Mouse (Mus musculus) layer of hippocampus, postnatal 36 days (tissue): ENCODE measurements around the gene Psma7. TPM values are rescaled to one million over a fixed set of nuclear protein-coding genes. Genes with fewer than 3 reads are reported as not detected.

ENCODE experiments used
- DNase-seq, 2 experiments: peaks; one replicate each; pipeline ENCODE4 v3.0.0; 2022
- total RNA-seq, 2 experiments: library from RNA; stranded (reverse); gene quantifications; 2 replicates each; pipeline ENCODE4 v1.2.3; 2021

Psma7 gene
- total RNA-seq, 2 experiments from 2014 or later: 164 to 173 TPM

DNA sequence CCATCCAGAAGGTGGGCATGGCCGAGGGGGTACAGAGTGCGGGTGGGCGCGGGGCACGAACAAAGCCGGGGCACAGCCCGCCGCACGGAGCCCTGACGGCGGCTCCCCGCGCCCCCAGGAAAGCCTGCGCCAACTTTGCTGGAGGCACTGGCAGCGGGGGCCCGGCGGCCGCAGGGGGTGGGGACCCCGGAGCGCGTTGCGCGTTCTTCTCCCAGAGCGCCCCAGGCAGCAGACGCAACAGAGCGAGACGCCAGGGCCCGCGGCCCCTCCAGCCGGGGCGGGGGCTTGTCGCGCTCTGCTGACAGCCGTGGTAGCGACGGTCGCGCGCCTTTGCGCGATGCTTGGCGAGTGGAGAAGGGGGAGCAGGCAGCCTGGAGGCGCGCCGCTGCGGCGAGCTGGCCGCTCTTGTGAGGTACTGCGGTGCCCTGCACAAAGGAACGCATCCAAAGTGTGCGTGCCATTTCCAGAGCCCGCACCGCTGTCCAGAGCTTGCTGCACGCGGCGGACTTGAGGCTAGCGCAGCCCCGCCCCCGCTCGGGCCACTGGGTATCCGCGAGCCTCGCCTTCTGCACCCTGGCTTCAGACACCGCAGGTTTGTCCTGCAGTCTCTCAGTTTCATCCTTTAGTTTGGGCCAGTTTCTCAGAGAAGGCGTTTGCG is 754 bp upstream of the Psma7 start:
- DNase-seq: peak; percentile 58 to 73

DNA sequence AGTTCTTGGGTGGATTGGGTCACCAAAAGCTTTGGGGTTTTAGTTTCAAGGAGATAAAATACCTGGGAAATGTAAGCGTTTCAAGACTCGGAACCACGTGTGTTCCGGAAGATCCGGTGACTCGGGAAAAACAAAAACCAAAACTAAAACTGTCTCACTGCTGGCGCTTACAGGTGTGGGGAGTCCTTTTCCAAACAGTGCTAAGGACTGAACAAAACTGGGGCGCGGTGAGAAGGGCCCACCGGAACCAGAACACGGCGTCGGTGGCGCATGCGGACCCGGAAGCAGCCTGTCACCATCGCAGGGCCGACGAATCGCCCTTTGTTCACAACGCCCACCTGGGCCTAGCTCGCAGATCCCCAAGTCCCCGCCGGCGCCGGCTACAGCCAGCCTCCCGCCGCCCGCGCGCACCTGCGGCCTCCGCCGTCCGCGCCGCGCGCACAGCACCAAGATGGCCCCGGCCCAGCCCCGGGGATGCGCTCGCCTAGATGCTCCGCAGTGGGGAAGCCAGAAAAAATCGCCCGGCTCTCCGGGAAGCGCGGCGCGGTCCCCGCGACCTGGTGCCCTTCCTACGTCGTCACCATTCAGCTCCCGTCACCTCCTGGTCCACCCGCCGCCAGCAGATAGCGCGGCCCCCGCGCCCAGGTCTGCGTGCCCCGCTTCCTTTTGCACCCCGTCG is 517 bp downstream of the Psma7 start:
- peak in 1 of 2 experiments; percentile 37 for DNase-seq

DNA sequence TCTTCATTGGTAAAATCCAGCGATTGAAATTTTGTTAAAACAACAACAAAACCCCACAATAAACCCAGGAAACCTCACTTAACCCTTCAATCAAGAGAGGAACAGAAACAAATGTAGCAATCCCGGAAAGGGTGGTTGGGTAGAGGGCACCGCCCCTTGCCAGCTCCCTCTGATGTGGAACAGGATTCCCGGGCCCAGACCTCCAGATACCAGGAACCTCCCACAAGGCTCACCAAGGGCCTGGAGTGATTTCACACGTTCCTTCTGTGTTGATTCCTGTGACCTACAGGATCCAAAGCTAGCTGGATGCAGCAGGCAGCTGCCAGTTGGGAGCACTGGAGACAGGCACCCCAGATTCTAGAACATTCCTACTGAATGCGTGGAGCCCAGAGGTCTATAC is 1.8 kb downstream of the Psma7 start:
- no peak for DNase-seq

DNA sequence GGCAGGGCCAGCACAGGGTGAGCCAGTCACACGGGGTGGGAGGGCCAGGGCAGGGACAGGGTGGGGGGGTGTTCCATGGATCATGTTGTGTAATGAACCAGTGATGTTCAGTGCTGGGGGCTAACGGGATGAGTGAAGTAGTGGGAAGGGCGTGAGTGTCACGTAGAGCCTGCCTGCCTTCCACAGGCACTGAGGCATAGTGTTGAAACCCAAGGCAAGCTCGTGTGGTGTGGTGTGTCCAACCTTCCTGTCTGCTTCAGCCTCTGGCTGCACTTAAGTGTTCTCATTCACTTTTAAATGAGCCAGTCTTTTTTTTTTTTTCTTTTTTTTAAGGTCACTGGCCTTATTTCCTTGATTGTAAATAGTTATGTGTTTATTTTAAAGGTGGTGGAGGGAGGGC is 7.5 kb downstream of the Psma7 start:
- no peak for DNase-seq

DNA sequence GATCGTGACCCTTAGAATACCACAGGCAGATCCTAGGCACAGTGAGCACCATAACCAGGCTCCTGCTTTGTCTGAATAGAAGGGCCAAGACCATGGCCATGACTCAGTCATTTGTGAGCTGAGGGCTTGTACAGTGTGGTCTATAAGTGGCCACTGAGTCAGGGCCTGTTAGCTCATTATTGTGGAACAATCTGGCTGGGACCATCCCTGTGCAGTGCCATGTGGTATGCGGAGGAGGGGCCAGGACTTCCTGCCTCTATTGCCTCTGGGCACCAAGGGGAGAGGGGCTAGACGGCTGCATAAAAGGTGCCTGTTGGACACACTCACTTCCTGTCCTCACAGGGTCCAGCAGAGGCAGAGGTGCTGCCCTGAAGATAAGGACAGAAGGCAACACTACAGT is 8.3 kb downstream of the Psma7 start:
- DNase-seq: no peak

DNA sequence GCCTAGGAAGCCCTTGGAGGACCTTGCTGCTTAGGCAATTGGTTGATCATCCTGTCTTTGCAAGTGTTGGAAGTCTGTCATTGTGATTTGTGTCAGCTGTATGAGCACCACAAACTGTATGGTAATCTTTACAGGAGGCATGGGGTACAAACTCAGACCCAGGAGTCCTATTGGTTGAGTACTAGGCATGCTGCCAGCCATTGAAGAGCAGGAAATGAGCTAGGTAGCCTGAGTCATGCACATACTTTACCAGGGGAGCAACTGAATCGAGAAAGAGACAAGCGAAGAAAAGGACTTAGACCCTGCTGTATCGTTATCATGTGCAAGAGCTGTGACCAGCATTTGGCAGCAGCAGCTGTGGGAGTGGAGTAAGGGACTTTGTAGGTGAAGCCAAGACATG is 9.3 kb downstream of the Psma7 start:
- DNase-seq: no peak

DNA sequence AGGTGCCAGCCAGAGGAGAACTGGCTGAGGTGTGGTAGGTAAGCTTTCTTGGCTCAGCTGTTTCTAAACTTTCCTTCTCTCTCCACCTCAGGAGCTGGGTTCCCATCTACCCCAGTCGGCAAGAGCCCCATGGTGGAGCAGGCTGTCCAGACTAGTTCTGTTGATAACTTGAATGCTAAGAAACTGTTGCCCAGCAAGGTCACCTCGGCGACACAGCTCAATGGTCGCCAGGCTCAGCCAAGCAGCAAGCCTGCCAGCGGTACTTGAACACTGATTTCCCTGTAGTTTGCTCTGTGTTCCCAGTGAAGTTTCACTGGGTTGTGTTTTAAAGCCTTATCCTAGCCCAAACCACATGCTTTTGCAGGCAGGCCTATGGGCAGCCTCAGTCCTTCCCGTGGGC is 11.0 kb downstream of the Psma7 start:
- DNase-seq: no peak

DNA sequence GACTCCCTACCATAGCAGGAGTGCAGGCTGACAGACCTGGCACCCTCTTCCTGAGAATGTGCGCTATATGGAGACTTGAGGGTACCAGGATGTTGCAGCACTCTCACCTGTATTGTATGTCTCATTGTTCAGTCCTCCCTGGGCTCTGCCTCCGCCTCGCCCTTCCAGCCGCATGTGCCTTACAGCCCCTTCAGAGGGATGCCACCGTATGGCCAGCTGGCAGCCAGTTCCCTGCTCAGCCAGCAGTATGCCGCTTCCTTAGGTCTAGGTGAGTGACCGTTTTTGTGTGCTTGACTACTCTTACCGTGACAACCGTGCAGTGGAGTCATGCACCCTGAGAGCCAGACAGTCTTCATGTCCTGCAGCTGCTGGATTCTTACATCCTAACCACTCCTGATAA is 14.5 kb downstream of the Psma7 start:
- no peak for DNase-seq

DNA sequence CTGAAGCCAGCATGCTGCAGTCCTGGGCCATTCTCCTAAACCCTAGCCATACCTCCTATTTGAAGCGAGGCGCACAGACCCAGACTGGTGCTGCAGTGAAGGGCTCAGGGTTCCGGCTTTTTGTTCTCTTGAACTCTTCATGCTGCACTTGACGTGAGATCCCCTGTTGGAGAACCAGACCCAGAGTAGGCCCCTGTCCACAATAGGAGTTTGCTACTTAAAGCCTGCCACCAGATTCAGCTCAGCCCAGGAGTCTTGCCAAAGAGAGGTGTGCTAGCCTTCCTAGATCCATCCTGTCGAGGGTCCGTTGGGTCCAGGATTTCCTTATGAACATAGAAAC is 16.4 kb downstream of the Psma7 start:
- no peak for DNase-seq

DNA sequence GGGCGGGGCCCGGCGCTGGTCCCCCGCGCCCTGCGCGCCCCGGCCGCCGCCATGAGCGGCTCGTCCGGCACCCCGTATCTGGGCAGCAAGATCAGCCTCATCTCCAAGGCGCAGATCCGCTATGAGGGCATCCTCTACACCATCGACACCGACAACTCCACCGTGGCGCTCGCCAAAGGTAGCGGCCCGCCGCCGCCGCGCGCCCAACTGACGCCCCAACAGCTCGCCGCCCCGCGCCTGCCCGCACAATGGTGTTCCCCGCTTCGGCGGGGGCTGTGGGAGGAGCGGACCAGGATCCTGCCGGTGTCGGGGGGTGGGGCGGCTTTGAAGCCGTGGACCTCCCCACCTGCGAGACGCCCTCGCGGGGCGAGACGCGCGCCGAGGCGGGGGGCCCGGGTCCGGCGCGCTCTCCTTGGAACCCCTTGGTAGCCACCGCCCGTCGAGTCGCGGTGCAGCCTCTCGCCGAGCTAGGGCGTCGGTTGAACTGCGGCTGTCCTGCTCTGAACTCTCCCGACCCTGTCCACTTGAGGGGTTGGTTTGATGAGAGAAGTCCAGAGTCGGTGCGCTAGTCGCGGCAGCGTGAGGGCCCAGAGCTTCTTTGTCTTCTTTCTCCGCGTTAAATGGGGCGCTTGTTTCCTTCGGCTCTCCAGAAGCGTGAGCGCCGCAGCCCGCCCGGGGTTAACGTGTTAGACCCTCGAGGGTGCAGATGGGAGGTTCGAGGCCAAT is 16.9 kb downstream of the Psma7 start:
- no peak for DNase-seq

DNA sequence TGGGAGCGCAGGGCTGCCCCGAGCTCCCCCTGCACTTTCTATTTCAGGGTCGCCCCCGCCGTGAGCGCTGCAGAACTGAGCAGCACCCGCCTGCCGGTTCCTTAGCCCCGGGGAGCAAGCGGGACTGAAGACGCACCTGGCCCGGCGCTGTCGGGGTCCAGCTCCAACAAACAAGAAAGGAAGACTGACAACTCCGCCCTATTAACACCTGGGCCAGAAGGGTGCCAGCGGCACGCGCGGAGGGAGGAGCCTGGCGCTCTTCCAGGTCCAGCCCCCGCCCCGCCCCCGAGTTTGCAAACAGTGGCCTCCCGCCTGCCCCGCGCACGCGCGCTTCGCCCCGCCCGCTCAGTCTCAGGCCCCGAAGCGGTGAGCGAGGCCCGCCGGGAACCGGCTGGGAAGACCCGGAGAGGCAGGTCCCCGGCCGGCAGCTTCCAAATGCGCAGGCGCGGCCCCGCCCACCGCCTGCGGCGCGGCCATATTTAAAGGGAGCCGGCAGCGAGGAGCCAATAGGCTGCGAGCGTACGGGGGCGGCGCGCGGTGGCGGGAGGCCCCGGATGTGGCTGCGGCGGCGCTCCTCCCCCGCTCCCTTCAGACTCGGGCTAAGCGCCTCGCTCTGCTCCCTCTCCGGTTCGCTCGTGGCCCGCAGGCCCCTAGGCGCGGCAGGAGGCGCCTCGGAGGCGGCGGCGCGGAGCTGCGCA is 17.7 kb downstream of the Psma7 start, which contains the start of gene Lsm14b:
Gene Lsm14b, plus strand, starts transcription at position 587 of the 698 bp plus-strand sequence.
- DNase-seq: peak; percentile 99

DNA sequence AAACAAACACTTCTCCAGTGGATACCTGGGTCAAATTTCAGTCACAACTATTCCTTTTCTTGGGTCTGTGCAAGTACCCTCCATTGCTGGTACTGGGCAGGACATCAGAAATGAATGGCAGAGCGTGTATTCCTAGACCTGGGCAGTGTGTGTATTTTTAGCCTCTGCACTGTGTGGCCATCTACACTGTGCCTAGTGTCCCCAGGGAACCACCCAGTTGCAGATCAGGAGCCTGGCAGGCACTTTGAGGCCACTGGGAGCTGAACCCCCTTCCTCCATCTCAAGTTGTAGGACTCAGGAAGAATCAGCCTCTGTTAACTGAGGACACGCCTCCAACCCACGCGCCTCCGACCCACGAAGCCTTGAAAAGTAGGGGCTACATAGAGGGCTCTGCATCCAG is 19.5 kb downstream of the Psma7 start:
- no peak for DNase-seq

DNA sequence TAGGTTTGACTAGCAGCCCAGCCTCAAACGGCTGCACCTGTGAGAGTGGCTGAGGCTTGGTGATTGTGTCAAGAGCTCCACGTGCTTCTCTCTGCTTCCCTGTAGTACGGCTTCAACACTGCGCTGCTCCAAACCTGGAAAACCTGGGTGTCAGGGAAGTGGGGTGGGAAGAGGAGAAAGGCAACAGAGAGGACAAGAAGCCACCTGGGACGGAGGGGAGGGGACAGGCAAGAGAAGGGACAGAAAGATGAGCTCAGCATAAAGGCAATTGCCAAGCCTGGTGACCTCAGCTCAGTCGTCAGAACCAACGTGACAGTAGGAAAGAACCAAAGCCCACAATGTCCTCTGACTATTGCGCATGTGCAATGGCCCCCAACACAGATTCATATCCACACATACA is 21.3 kb downstream of the Psma7 start:
- DNase-seq: no peak

DNA sequence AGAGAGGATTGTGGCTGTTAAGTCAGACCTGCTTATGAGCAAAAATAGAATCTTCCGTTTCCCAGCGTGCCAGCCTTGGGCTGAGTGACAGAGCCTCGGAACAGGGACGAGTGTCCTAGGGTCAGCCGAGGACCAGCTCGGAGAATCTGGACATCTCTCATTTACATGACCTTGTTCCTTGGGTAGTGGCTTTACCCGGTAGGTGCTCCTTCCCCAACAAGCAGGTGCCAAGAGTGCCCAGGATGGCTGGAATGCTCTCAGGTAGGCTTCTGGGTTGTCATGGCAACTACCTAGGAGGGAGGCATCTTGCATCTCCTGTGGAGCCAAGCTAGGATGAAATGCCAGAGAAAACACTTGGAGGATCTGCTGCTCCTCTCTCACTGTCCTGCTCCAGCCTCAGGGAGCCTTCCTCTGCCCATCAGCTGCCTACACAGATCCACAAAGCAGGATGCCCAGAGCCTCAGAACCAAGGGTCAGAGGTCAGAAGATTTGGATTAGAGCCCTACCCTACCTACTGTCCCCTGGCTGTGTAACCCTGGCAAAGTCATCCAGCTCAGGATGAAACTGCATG is 22.1 kb downstream of the Psma7 start:
- DNase-seq: no peak

DNA sequence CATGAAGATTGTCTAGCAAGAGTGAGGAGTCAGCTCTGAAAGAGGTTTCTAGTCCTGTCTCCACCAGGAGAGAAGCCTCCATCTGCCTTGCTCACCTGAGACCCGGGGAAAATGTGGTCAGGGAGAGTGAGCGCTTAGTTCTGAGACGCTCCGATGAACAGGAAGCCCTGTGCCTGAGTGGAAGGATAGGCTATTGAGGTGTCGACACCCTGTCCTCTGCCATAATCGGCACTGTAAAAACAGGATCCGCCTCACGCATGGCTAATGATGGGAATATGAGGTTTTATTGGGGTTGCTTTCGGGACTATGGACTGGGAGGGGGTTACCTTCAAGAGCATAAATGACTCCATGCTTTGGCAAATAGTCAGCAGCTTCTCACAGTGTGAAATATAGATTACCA is 23.7 kb downstream of the Psma7 start:
- no peak for DNase-seq

DNA sequence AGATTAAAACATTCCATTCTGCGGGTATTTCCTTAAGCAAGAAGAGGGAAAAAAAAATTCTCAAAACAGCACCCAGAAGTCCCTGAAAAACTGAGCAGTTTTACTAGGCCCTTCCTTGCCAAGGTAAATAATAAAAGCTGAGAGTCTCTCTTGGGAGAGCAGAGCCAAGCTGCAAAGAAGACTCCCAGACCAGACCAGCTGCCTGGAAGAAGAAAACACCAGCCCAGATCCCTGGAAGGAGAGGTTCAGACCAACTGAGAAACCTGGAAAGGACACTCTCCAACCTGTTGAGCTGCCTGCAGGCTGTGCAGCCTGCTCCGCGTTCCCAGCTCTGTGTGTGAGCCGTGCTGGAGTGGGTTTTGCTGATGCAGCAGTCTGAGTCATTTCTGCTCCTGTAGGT is 24.6 kb downstream of the Psma7 start:
- DNase-seq: no peak

DNA sequence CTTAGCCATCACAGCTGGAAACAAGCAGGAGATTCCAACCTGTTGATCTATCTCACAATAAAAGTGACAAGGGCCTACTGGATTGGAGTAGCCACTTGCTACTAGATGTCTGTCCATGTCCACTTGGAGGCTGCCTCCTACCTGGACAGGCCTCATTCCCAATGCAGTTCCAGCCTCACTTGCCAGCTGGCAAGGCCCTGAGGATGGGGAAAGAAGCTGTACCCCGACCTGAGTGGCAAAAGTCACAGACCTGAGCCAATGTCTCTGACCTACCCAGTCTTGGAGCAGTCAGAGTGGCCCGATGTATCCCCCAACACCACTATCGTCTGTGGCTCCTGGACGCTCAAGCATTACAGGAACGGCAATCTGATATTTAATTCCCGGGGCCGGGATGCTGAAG is 28.5 kb downstream of the Psma7 start:
- DNase-seq: no peak

DNA sequence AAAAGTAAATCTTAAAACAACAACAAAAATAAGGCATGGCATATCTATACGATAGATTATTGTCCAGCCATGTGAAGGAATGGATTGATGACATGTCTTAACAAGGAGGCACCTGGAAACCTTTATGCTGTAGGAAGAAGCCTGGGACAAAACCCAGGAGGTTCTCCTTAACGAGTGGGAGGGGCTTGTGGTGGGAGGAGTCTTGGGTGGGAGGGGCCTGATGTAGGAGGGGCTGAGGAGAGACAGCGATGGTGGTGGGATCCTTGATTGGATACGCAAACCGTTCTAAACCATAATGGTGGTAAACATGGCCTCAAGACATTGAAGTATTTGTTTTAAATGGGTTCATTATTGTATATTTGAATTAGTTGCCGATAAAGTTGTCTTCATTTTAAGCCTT is 30.9 kb downstream of the Psma7 start:
- DNase-seq: no peak

DNA sequence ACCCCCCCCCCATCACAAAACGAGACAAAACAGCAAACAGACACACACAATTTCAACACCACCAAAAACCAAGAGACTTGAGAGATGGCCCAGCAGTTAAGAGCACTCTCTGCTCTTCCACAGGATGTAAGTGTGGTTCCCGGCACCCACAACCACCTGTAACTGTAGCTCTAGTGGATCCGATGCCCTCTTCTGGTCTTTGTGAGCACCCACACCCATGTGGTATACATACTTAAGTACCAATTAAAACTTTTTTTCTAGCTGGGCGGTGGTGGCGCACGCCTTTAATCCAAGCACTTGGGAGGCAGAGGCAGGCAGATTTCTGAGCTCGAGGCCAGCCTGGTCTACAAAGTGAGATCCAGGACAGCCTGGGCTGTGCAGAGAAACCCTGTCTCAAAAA is 31.5 kb downstream of the Psma7 start:
- no peak for DNase-seq

DNA sequence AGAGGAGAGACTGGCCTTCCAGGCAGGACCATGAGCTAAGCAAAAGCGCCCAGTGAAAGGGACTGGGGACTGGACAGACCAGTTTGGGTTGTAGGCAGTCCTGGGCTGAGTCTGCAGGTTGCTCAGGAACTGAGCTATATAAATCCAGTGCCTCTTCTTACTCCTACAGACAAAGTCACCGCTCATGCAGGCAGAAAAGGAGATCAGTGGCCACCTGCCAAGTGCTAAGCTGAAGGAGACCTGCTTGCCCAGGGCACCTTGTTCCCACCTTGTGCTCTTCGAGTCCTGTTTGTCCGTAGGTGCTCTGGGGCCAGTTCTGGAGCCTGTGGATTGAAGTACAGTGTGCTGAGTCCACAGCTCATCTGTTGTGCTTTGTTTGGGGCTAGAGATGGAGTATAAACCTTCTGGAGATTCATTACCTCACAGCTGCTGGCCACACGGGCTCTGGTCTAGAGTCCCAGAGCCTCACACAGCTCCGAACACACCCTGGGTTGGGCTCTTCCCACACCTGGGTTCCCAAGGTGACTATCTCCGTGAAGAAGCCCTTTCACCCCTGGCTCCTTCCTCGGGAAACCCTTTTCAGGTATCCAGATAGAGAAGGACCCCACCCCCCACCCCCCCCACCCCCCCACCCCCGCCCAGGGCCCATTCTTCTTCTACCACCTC is 35.7 kb downstream of the Psma7 start:
- DNase-seq: no peak

DNA sequence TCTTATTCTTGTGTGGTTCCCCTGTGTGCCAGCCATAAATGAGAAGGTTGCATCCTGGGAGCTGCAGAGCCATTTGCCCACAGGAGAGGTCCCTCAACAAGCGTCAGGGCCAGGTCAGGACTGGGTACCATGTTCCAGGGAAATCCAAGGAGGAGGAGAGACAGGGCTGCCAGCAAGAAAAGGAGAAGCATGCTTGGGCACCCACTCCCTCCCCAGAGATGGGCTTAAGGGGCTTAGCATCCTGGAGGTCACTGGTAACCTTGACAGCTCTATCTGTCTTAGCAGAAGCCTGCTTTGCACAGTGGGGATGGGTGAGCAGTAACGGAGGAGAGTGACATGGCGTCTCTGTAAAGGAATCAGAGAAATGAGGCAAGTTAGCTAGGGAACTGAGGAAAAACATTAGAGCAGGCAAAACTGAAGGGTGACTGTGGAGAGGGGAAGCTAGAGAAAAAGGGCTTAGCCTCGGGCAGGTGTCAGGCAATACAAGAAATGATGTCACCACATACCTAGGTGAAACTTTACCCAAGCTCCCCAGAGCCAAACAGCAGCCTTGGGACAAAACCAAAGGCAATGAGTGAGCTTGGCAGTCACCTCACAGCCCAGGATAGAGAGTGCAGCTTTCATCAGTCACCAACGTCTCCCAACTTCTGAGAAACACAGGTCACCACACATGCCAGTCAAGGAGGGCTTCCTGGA is 36.4 kb downstream of the Psma7 start:
- no peak for DNase-seq

DNA sequence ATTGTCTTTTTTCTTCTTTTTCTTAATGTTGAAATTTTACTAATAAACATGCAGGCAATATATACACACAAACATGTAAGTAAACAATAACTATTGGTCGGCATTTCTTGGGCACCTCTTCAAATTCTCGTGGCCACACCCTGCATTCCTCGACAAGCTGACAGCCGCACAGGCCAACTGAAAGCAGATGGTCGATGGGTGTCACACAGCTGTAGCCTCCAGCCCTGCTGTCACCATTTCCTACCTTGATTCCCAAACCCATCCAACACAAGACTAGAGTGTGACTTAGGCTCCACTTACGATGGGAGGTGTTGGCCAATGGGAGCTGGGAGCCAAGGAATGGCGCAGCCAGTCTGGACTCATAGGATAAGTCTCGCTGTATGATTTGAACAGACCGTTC is 40.6 kb downstream of the Psma7 start:
- no peak for DNase-seq
